Mouse (Mus musculus) cortical plate, adult 2 months (tissue): ENCODE data around the gene Ptprg. TPM values are rescaled to one million over a fixed set of nuclear protein-coding genes. Genes with fewer than 3 reads are reported as not detected.
"Not testable (repeated sequence)": the region's sequence is repeated elsewhere in the genome, so short reads cannot be mapped to it uniquely, and the experiment has no call there.

Experiments used
- H3K27ac ChIP-seq: fragments of 200-500 bp; 2 replicates; pipeline ENCODE4 v1.5.1; 2012; ENCODE audit warnings: low read length, control low read depth, inconsistent platforms; ENCODE audit not compliant: insufficient read depth
- H3K4me1 ChIP-seq: fragments of 200-500 bp; 2 replicates; pipeline ENCODE4 v1.6.1; 2011; ENCODE audit warnings: low read length; ENCODE audit not compliant: control insufficient read depth, insufficient read depth
- H3K4me3 ChIP-seq: fragments of 200-500 bp; 2 replicates; pipeline ENCODE4 v1.5.1; 2011; ENCODE audit warnings: mild to moderate bottlenecking, low read length, control low read depth; ENCODE audit not compliant: insufficient read depth
- CTCF ChIP-seq: fragments of 200-500 bp; IDR thresholded peaks from 2 replicates; pipeline ENCODE4 v1.5.1; 2011; ENCODE audit warnings: mild to moderate bottlenecking, control low read depth, low read length; ENCODE audit not compliant: insufficient read depth; ENCODE audit errors: extremely low read depth
- POLR2A ChIP-seq: fragments of 200-500 bp; IDR thresholded peaks from 2 replicates; pipeline ENCODE4 v1.6.1; 2011; ENCODE audit warnings: mild to moderate bottlenecking, low read length, control low read depth; ENCODE audit not compliant: insufficient read depth; ENCODE audit errors: extremely low read depth
- polyA plus RNA-seq: library from polyadenylated mRNA; depleted of rRNA; stranded (reverse); fragments of >200 nt; gene quantifications from 2 replicates; pipeline ENCODE4 v1.2.3, GENCODE M21; 2012; rRNA removed

Gene Ptprg
- polyA plus RNA-seq, 1 experiment: 27.9 TPM

DNA sequence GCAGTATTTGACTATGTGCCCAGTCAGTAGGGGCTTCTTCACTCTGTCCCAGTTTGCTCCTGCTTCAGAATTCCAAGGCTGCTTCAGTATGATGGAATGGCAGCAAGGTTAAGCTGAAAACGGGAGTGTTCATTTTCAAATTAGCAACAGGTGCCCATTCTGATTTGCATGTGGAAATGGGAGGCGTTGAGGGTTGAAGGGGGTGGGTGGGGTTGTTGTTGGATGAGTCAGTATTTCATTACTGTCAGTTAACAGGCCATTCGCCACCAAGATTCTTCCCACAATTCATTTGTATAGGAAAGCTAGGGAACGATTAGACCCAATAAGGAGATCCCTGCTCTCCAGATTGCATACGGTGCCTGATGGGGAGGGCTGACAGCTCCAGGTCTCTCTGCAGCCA, 668.2 kb downstream of the Ptprg start:
- Histone ChIP-seq H3K4me3 (no peak overlapping the region), H3K27ac (no peak overlapping the region), H3K4me1 (no peaks in the 10 kb centered on the region; the same call in 1 of the 2 replicates)
- TF ChIP-seq POLR2A (no peak), CTCF (no peak)

- Histone ChIP-seq H3K27ac (no peak overlapping the region), H3K4me3 (no peak overlapping the region), H3K4me1 (no peaks in the 10 kb centered on the region)
- TF ChIP-seq CTCF (no peak), POLR2A (no peak)
Measured at GRCm38 (mm10) chr14:12243726-12244125, 690.4 kb downstream of the Ptprg start.

DNA sequence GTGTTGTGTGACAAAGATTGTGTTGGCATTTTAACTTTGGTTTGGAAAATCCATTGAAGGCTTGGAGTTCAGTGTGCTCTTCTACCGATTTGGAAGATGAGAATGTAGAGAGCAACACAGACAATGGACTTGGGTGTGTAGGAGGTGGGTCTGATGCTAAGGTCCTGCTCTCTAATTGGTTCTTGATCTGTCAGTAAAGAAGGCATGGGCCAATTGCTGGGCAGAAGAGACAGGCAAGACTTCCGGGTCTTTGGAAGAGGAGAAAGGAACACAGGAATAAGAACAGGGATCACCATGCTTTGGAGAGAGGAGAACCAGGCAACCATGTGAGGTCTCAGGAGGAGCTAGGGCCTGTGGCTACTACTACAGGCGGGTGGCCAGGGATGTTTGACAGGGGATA, 722.7 kb downstream of the Ptprg start:
- Histone ChIP-seq H3K4me3 (no peak overlapping the region), H3K4me1 (no peaks in the 10 kb centered on the region)
- no peak for TF ChIP-seq CTCF
- no peak for TF ChIP-seq POLR2A

DNA sequence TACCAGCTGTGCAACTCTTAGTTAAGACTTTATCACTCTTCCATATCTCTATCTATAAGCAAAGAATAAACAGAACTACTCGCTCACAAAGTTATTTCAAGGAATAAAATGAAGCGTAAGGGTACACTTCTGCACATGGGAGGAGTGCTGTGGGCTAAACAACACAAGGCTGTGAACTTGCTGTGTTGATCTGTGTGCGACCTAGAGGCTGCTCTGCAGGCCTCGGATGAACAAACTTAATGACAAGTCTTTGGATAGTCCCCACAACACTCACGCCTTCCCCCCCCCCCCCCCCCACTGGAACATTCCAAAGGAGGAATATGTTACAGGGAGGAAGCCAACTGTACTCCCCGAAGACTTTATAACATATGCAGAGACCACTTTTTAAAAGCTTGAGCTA, 730.3 kb downstream of the Ptprg start, which contains the start of gene Gm49355:
Gm49355 (plus strand) TSS at position 336 of the 400 bp plus-strand sequence.
- TF ChIP-seq CTCF: no peak
- no peak for TF ChIP-seq POLR2A
- H3K4me3 ChIP-seq: peak within 1 kb of the TSS; percentile 61
- peak within 1 kb of the TSS; percentile 52 for H3K27ac ChIP-seq
- H3K4me1 ChIP-seq: 0 out of 2 replicates have a peak, but pooled peaks cover 2% of the 10 kb centered on the region

More for the DNA sequence above, 722.7 kb downstream of the Ptprg start:
- no peak overlapping the region for H3K27ac ChIP-seq

GRCm38 (mm10) chr14:12284141-12284912, 731.0 kb downstream of the Ptprg start, which contains the start of gene 3830406C13Rik:
Gene 3830406C13Rik (plus strand): TSS chr14:12284173.
- H3K27ac ChIP-seq: peak within 1 kb of the TSS; percentile 52
- TF ChIP-seq POLR2A: peak; percentile 80
- TF ChIP-seq CTCF: no peak

DNA sequence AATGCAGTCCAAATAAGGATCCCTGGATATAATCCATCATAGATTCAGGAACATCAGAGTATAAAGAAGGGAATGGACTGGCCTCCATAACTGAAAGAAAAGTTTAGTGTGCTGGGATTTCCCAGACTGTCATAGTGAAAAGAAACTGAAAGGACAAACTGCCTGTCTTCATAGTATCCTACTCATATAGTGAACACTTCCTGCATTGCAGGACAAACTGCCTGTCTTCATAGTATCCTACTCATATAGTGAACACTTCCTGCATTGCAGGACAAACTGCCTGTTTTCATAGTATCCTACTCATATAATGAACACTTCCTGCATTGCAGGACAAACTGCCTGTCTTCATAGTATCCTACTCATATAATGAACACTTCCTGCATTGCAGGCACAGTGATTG, 736.4 kb downstream of the Ptprg start:
- not testable (repeated sequence) for H3K4me1 ChIP-seq, H3K27ac ChIP-seq, H3K4me3 ChIP-seq

More at GRCm38 (mm10) chr14:12284141-12284912, 731.0 kb downstream of the Ptprg start, which contains the start of gene 3830406C13Rik:
- Histone ChIP-seq H3K4me1 (0 out of 2 replicates have a peak, but pooled peaks cover 2% of the 10 kb centered on the region), H3K4me3 (peak within 1 kb of the TSS; percentile 61)

Other genes with a start within 250 kb of the Ptprg start
- 1.2 and 1.3 TPM in 2 replicates for gene Gm3839, start 196.8 kb upstream of the Ptprg start, polyA plus RNA-seq